Mouse (Mus musculus): ENCODE measurements around the gene Neurod2.

- no peak for TF ChIP-seq POLR2A (IDR thresholded peaks at IDR 0.05; ENCODE audit: insufficient read depth, low read depth, low read length)
- no peak for TF ChIP-seq CTCF (IDR thresholded peaks at IDR 0.05)
Measured at GRCm38 (mm10) chr11:98295013-98295585, 34.3 kb downstream of the Neurod2 start.

Measured in heart, adult 2 months (tissue).